Mouse (Mus musculus) liver, embryonic 14.5 days (tissue): Measurements from ENCODE around the gene Kcnma1.

Experiments
- CTCF ChIP-seq: IDR thresholded peaks from 2 replicates; pipeline ENCODE4 v1.5.1; 2016; ENCODE audit warnings: antibody characterized with exemption, low read depth, control low read depth
- EP300 ChIP-seq: IDR thresholded peaks from 2 replicates; pipeline ENCODE4 v1.6.1; 2016; ENCODE audit warnings: antibody characterized with exemption, low read depth

DNA sequence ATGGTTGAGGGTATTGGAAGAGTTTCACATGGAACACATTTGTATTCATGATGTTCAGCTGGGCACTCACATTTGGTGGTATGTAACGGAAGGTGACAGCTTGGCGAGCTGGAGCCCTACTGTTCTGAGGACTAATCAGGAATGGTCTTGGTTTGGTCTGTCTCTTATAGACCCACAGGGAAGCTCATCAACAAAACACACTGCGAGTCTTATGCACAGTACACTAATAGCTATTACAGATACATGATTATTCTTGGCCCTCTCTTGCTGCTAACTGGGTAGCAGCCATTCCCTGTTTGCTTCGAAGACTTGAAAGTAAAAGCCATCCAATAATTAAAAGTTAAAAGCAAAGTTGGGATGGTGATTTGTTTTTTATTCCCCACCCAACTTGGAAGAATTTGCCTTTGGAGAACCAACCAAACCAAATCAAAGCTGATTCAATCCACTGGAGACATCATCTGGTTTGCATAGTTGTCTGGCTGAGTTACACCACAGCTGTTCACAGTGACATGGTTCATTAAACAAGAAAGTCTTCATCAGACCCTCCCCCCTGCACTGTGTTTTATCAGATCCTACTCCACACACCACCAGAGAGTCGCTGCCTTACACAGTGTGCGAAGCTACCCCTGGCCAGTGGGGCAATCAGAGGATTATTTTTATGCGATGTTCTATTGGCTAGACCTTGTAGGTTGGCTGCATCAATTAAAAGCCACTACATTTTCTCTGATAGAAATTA lies 299.7 kb downstream of the Kcnma1 start:
- TF ChIP-seq EP300 (no peak), CTCF (no peak)
